Mouse (Mus musculus) limb, embryonic 15.5 days (tissue): ENCODE results near the gene Dmpk. TPM values are rescaled to one million over a fixed set of nuclear protein-coding genes. Genes with fewer than 3 reads are reported as not detected.

Source experiments
- ATAC-seq: fragments of 200-750 bp; cut with Nextera tagmentation; 2 replicates; pipeline ENCODE4 v1.8.0; 2017; ENCODE audit warnings: low read depth, moderate TSS enrichment; ENCODE audit not compliant: insufficient number of reproducible peaks, low FRiP score, low TSS enrichment
- H3K27ac ChIP-seq: fragments of 300-500 bp; sonication (generic); 2 replicates; pipeline ENCODE4 v1.5.1; 2015; ENCODE audit warnings: moderate library complexity, mild to moderate bottlenecking, inconsistent platforms
- H3K27me3 ChIP-seq: fragments of 300-500 bp; sonication (generic); 2 replicates; pipeline ENCODE4 v1.6.1; 2015; ENCODE audit warnings: inconsistent platforms
- H3K36me3 ChIP-seq: fragments of 300-500 bp; sonication (generic); 2 replicates; pipeline ENCODE4 v1.6.1; 2015; ENCODE audit warnings: inconsistent platforms
- H3K4me1 ChIP-seq: fragments of 300-500 bp; sonication (generic); 2 replicates; pipeline ENCODE4 v1.6.1; 2015; ENCODE audit warnings: inconsistent platforms
- H3K4me2 ChIP-seq: fragments of 300-500 bp; sonication (generic); 2 replicates; pipeline ENCODE4 v1.6.1; 2015; ENCODE audit warnings: mild to moderate bottlenecking, inconsistent platforms
- H3K4me3 ChIP-seq: fragments of 300-500 bp; sonication (generic); 2 replicates; pipeline ENCODE4 v1.5.1; 2015; ENCODE audit warnings: mild to moderate bottlenecking, inconsistent platforms
- H3K9ac ChIP-seq: fragments of 300-500 bp; sonication (generic); 2 replicates; pipeline ENCODE4 v1.6.1; 2015; ENCODE audit warnings: inconsistent platforms
- H3K9me3 ChIP-seq: fragments of 300-500 bp; sonication (generic); 2 replicates; pipeline ENCODE4 v1.6.1; 2016; ENCODE audit warnings: inconsistent platforms
- WGBS: fragments of 180-500 bp; shearing (Covaris S2); methylation state at CpG from one replicate; pipeline ENCODE4 v1.1.7; 2015; 5-methylcytosine and 5-hydroxymethylcytosine counted together
- polyA plus RNA-seq: library from polyadenylated mRNA; unstranded; fragments of >200 nt; fragmentation: Nextera tagmentation; extraction: Ambion mirVana; gene quantifications from 2 replicates; pipeline ENCODE4 v1.2.1, GENCODE M21; 2015

The Dmpk gene
- polyA plus RNA-seq, 1 experiment from 2014 or later, result 32.5 TPM

- Histone ChIP-seq H3K9me3 (no peaks in the 10 kb centered on the region), H3K27me3 (no peaks in the 10 kb centered on the region), H3K36me3 (peaks cover 25% of the 10 kb centered on the region; the same call in 1 of the 2 replicates), H3K4me2 (no peak overlapping the region), H3K27ac (no peak overlapping the region), H3K4me3 (no peak overlapping the region), H3K9ac (no peak overlapping the region), H3K4me1 (peaks cover 27% of the 10 kb centered on the region)
- 84% methylated on average over 1 of the region's 1 CpGs for WGBS
- ATAC-seq, result no peak
Observed at GRCm38 (mm10) chr7:19100290-19100689, 16.6 kb downstream of the Dmpk start.

GRCm38 (mm10) chr7:19103741-19104140 is 20.1 kb downstream of the Dmpk start:
- Histone ChIP-seq H3K27ac (no peak overlapping the region), H3K4me2 (no peak overlapping the region), H3K9ac (no peak overlapping the region), H3K36me3 (0 out of 2 replicates have a peak, but pooled peaks cover 8% of the 10 kb centered on the region), H3K9me3 (no peaks in the 10 kb centered on the region), H3K4me3 (no peak overlapping the region), H3K27me3 (no peaks in the 10 kb centered on the region), H3K4me1 (no peaks in the 10 kb centered on the region)
- no peak for ATAC-seq

DNA sequence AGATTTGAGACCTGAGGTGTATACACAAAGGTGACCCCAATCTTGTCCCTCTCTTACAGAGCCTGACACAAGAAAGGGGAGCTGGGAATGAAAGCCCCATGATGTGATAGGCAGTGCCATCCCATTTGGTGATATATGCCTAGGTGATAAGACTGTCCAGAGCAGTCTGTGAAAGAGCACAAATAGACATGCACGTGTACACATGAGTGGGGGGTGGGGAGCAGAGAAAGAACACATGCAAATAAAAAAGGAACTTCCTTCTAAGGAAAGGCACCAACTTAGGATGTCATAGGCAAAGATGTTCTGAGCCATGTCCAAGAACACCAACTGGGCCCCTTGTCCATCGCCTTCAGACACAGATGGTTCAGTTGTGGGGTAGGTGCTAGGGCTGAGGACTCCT is 20.8 kb downstream of the Dmpk start:
- Histone ChIP-seq H3K4me3 (no peak overlapping the region), H3K4me1 (no peaks in the 10 kb centered on the region), H3K9ac (no peak overlapping the region), H3K27me3 (no peaks in the 10 kb centered on the region), H3K27ac (no peak overlapping the region), H3K36me3 (0 out of 2 replicates have a peak, but pooled peaks cover 8% of the 10 kb centered on the region), H3K9me3 (no peaks in the 10 kb centered on the region), H3K4me2 (no peak overlapping the region)
- no peak for ATAC-seq
- WGBS, result 80% methylated on average over 2 of the region's 2 CpGs

GRCm38 (mm10) chr7:19107436-19107835 is 23.8 kb downstream of the Dmpk start:
- no peaks in the 10 kb centered on the region for H3K9me3 ChIP-seq
- 0 out of 2 replicates have a peak, but pooled peaks cover 5% of the 10 kb centered on the region for H3K36me3 ChIP-seq
- 62% methylated on average over 3 of the region's 3 CpGs for WGBS
- H3K27ac ChIP-seq, result no peak overlapping the region
- no peak overlapping the region for H3K4me2 ChIP-seq
- no peaks in the 10 kb centered on the region for H3K27me3 ChIP-seq
- H3K4me1 ChIP-seq, result no peaks in the 10 kb centered on the region
- no peak for ATAC-seq
- no peak overlapping the region for H3K9ac ChIP-seq
- H3K4me3 ChIP-seq, result no peak overlapping the region

- WGBS, result 85% methylated on average over 1 of the region's 1 CpGs
- H3K9ac ChIP-seq, result no peak overlapping the region
- no peaks in the 10 kb centered on the region for H3K36me3 ChIP-seq
- no peaks in the 10 kb centered on the region for H3K27me3 ChIP-seq
- no peaks in the 10 kb centered on the region for H3K9me3 ChIP-seq
- H3K4me2 ChIP-seq, result no peak overlapping the region
- no peak for ATAC-seq
- no peaks in the 10 kb centered on the region for H3K4me1 ChIP-seq
- no peak overlapping the region for H3K4me3 ChIP-seq
- no peak overlapping the region for H3K27ac ChIP-seq
Observed at GRCm38 (mm10) chr7:19109565-19109964, 25.9 kb downstream of the Dmpk start.

DNA sequence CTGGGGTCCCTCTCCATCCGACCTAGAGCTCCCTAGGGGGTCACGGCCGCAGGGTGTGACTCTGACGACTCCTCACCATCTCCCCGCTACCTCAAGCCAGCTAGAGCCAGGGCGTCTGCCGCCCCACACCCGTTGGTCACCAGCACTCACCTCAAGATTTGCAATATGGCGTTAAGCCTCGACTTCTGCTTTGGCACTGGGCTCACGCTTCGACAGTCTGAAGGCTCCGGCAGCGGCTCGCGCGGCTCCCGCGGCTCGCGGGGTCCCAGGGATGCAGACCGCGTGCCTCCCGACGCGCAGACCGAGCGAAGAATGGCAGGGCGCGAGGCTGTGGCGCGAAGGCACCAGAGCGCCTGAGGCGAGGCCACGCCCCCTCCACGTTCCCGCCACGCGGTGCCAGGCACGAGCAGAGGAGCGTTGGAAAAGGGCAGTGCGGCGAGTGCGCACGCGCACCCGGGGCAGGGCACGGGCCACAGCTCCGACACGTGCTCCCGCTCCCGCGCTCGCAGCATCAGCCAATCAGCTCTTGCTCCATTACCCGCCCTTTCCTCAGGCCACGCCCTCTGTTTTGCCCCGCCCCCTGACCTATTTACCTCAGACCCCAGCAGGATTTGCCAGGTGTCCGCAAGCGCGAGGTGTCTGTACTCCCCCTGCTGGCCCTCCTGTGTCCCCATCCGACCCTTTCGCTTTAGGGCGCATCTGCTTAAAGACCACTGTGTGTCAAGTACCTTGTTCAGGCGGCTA is 34.6 kb downstream of the Dmpk start, which contains the start of gene Gm4969:
Gene Gm4969, minus strand, starts transcription at position 341 of the 744 bp plus-strand sequence.
- WGBS, result 20% methylated on average over 64 of the region's 64 CpGs
- no peaks in the 10 kb centered on the region for H3K36me3 ChIP-seq
- H3K27ac ChIP-seq, result no peak within 1 kb of the TSS
- H3K4me2 ChIP-seq, result peak within 1 kb of the TSS; percentile 67
- no peaks in the 10 kb centered on the region for H3K9me3 ChIP-seq
- peak within 1 kb of the TSS; percentile 32 for H3K4me3 ChIP-seq
- no peak within 1 kb of the TSS for H3K9ac ChIP-seq
- 0 out of 2 replicates have a peak, but pooled peaks have one; percentile 27 for ATAC-seq
- peaks cover 26% of the 10 kb centered on the region for H3K4me1 ChIP-seq
- no peaks in the 10 kb centered on the region for H3K27me3 ChIP-seq

GRCm38 (mm10) chr7:19119083-19119482 is 35.4 kb downstream of the Dmpk start:
- Histone ChIP-seq H3K9ac (no peak overlapping the region), H3K27me3 (no peaks in the 10 kb centered on the region), H3K36me3 (no peaks in the 10 kb centered on the region), H3K9me3 (no peaks in the 10 kb centered on the region), H3K4me3 (0 out of 2 replicates have a peak overlapping the region, but pooled peaks have one; percentile 77), H3K4me2 (no peak overlapping the region), H3K4me1 (peaks cover 26% of the 10 kb centered on the region), H3K27ac (no peak overlapping the region)
- WGBS, result 90% methylated on average over 8 of the region's 8 CpGs
- ATAC-seq, result no peak

GRCm38 (mm10) chr7:19119631-19120429 is 36.2 kb downstream of the Dmpk start, which contains the start of gene Fbxo46:
Fbxo46 (plus strand) TSS chr7:19119859.
- H3K4me3 ChIP-seq, result peak within 1 kb of the TSS; percentile 77
- peak within 1 kb of the TSS; percentile 73 for H3K27ac ChIP-seq
- peak; percentile 97 for ATAC-seq

GRCm38 (mm10) chr7:19121686-19122085 is 38.0 kb downstream of the Dmpk start:
- Histone ChIP-seq H3K4me2 (no peak overlapping the region), H3K27me3 (no peaks in the 10 kb centered on the region), H3K4me1 (peaks cover 26% of the 10 kb centered on the region), H3K36me3 (peaks cover 4% of the 10 kb centered on the region; the same call in 1 of the 2 replicates), H3K9ac (no peak overlapping the region), H3K9me3 (no peaks in the 10 kb centered on the region), H3K27ac (no peak overlapping the region), H3K4me3 (no peak overlapping the region)
- WGBS, result 92% methylated on average over 4 of the region's 4 CpGs
- no peak for ATAC-seq

More at GRCm38 (mm10) chr7:19119631-19120429, 36.2 kb downstream of the Dmpk start, which contains the start of gene Fbxo46:
- 2% methylated on average over 34 of the region's 34 CpGs for WGBS
- peaks cover 26% of the 10 kb centered on the region for H3K4me1 ChIP-seq
- H3K27me3 ChIP-seq, result no peaks in the 10 kb centered on the region
- H3K9me3 ChIP-seq, result no peaks in the 10 kb centered on the region
- no peaks in the 10 kb centered on the region for H3K36me3 ChIP-seq
- peak within 1 kb of the TSS; percentile 77 for H3K4me2 ChIP-seq
- H3K9ac ChIP-seq, result peak within 1 kb of the TSS; percentile 77

- Histone ChIP-seq H3K4me3 (no peak overlapping the region), H3K4me2 (no peak overlapping the region), H3K27me3 (no peaks in the 10 kb centered on the region), H3K9me3 (no peaks in the 10 kb centered on the region), H3K27ac (no peak overlapping the region), H3K4me1 (peaks cover 16% of the 10 kb centered on the region), H3K36me3 (peaks cover 21% of the 10 kb centered on the region), H3K9ac (no peak overlapping the region)
- WGBS, result 88% methylated on average over 6 of the region's 6 CpGs
- ATAC-seq, result no peak
Observed at GRCm38 (mm10) chr7:19124713-19125112, 41.1 kb downstream of the Dmpk start.

- Histone ChIP-seq H3K9me3 (no peaks in the 10 kb centered on the region), H3K9ac (no peak overlapping the region)
- WGBS, result 85% methylated on average over 5 of the region's 5 CpGs
Observed at GRCm38 (mm10) chr7:19127744-19128143, 44.1 kb downstream of the Dmpk start.

GRCm38 (mm10) chr7:19129396-19129795 is 45.7 kb downstream of the Dmpk start:
- peaks cover 21% of the 10 kb centered on the region for H3K36me3 ChIP-seq
- H3K4me3 ChIP-seq, result no peak overlapping the region
- H3K4me2 ChIP-seq, result no peak overlapping the region
- no peaks in the 10 kb centered on the region for H3K27me3 ChIP-seq
- no peak overlapping the region for H3K27ac ChIP-seq
- H3K9ac ChIP-seq, result no peak overlapping the region
- WGBS, result 88% methylated on average over 5 of the region's 5 CpGs
- no peak for ATAC-seq
- no peaks in the 10 kb centered on the region for H3K9me3 ChIP-seq
- H3K4me1 ChIP-seq, result peaks cover 11% of the 10 kb centered on the region

More at GRCm38 (mm10) chr7:19127744-19128143, 44.1 kb downstream of the Dmpk start:
- H3K4me3 ChIP-seq, result no peak overlapping the region
- H3K4me2 ChIP-seq, result no peak overlapping the region
- H3K36me3 ChIP-seq, result peaks cover 21% of the 10 kb centered on the region
- H3K4me1 ChIP-seq, result peaks cover 11% of the 10 kb centered on the region
- ATAC-seq, result no peak
- H3K27me3 ChIP-seq, result no peaks in the 10 kb centered on the region
- no peak overlapping the region for H3K27ac ChIP-seq
